Mouse (Mus musculus) embryonic stem cell, embryonic (primary cell): ENCODE measurements around the gene Cnksr1.

Source experiments
- CTCF ChIA-PET, 4 experiments: fragments of 300-600 bp in 2 of 4; fragments of 350-600 bp in 2 of 4; sonication (Branson Sonifier 250); formaldehyde crosslinking; loops; one replicate each; lab custom pipeline; 2022; ENCODE audit warnings: inconsistent platforms in 2 of 4; lab: Charles Lee
- POLR2A ChIA-PET, 4 experiments: fragments of 300-600 bp in 2 of 4; fragments of 350-600 bp in 2 of 4; sonication (Branson Sonifier 250); formaldehyde crosslinking; loops; one replicate each; lab custom pipeline; 2022; ENCODE audit warnings: antibody characterized with exemption in 4 of 4, inconsistent platforms in 1 of 4; lab: Charles Lee

Cnksr1 gene

DNA sequence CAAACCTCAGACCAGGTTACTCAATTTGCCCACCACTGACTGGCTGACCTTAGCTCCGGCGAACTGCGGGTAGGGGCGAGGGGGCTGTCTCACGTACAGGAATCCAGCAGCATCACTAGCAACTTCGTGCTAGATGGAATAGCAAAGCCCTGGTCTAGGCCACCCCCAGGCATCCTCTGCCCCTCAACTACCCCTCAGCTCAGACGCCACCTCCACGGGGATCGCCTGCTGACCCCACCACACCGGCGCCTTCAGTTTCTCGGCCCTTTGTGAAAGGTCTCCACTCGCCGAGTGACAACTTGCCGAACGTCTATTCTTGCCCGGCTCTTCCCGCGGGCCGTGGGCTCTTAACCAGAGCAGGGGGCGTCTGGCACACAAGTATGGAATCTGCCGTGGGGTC, 51.9 kb downstream of the Cnksr1 start:
- ChIA-PET CTCF (interaction anchor here (0.6 to 2.1 kb wide), 64 partner anchors 10 to 1952 kb away, joined by 3 to 23 read pairs (median 4); partner anchors contain the start of genes Pdik1l (in 2 of the 4), Pafah2 (in 1 of the 4), Sh3bgrl3 (in 1 of the 4) and Wdtc1 (in 1 of the 4)), POLR2A (interaction anchor here (0.6 to 3.6 kb wide), 89 partner anchors 9 to 737 kb away, joined by 3 to 29 read pairs (median 5); partner anchors contain the start of genes Pdik1l (in 3 of the 4), Gm30191 (in 2 of the 4), Sh3bgrl3 (in 2 of the 4) and Stmn1 (in 2 of the 4))

DNA sequence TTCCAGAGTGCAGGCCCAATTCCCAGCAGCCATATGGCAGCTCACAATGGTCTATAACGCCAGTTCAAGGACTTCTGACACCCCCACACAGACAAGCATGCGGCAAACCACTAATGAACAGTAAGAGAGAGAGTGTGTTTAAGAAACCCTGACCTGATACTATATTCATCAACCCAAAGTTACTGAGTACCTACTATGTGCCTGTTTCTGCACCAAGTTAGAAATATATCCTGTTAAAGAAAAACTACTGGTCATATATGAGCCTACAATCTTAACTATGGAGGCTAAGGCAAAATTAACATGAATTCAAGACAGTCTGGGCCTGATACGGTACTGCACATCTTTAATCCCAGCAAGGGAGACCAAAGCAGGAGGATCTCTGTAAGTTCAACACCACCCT, 52.6 kb downstream of the Cnksr1 start:
- CTCF ChIA-PET: interaction anchor here in 2 of 4 experiments (0.6 to 2.1 kb wide), 2 partner anchors 149 to 207 kb away, joined by 6 to 23 read pairs; no protein-coding TSS in a partner anchor

DNA sequence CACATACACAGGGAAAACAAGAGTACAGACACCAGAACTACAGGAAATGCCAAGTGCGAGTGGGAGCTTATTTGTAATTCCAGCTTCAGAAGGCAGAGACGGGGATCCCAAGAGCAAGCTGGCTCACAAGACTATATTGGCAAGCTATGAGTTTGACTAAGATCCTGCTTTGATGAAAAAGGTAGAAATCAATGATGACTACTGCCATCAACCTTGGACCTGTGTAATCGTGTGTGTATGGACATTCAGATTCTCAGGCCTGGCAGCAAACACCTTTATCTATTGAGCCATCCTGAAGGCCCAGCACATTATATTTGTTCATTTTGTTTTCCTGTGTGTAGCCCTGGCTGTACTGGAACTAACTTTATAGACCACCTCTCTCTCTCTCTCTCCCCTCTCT, 54.5 kb downstream of the Cnksr1 start:
- ChIA-PET POLR2A (interaction anchor here in 3 of 4 experiments (0.6 to 1.8 kb wide), 3 partner anchors 23 to 398 kb away, joined by 3 to 5 read pairs (median 5); no protein-coding TSS in a partner anchor), CTCF (no interaction called here)

More for the DNA sequence above, 52.6 kb downstream of the Cnksr1 start:
- POLR2A ChIA-PET: interaction anchor here in 3 of 4 experiments (0.6 to 3.6 kb wide), 15 partner anchors 10 to 667 kb away, joined by 3 to 29 read pairs (median 7); partner anchors contain the start of genes Pdik1l (in 2 of the 3) and Sh3bgrl3 (in 1 of the 3)

DNA sequence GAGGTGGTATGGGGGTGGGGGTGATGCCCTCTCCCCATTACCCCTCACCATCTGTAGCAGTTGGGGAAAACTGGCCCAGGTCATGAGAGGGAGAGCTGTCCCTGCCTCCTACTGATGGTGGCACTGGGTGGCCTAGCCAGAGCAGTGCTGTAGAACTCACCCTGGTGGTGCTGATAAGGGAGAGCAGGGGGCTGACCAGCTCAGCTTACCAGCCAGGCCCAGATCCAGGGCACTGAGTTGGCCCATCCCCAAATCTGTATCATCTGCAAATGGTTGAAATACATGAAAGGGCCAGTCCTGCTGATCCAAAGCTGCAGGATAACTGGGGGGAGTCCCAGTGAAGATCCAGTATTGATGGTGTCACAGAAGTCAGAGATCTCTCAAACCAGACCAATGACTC, 56.4 kb downstream of the Cnksr1 start:
- ChIA-PET CTCF (interaction anchor here (0.6 to 1.5 kb wide), 13 partner anchors 10 to 330 kb away, joined by 3 to 10 read pairs (median 3); partner anchors contain the start of gene Sh3bgrl3 (in 1 of the 4)), POLR2A (interaction anchor here in 2 of 4 experiments (0.7 to 1.8 kb wide), 8 partner anchors 11 to 146 kb away, joined by 3 to 5 read pairs (median 4); no protein-coding TSS in a partner anchor)

- ChIA-PET CTCF (interaction anchor here in 3 of 4 experiments (0.6 to 1.5 kb wide), 6 partner anchors 9 to 289 kb away, joined by 3 to 10 read pairs (median 3); partner anchors contain the start of gene Sh3bgrl3 (in 1 of the 3)), POLR2A (interaction anchor here in 3 of 4 experiments (0.6 to 1.8 kb wide), 4 partner anchors 11 to 810 kb away, joined by 3 to 4 read pairs (median 4); no protein-coding TSS in a partner anchor)
These were observed 57.1 kb downstream of the Cnksr1 start for GRCm38 (mm10) chr4:134181112-134181511.
